Mouse (Mus musculus) megakaryocyte-erythroid progenitor cell, adult 5-6 weeks (primary cell): Measurements from ENCODE around the gene Lgals7. TPM values are rescaled to one million over a fixed set of nuclear protein-coding genes. Genes with fewer than 3 reads are reported as not detected.
"Not testable (repeated sequence)": the region's sequence is repeated elsewhere in the genome, so short reads cannot be mapped to it uniquely, and the experiment has no call there.

ENCODE experiments used
- ATAC-seq: replicated peaks from 2 replicates; pipeline ENCODE4 v1.8.0; 2016; ENCODE audit warnings: mild to moderate bottlenecking, inconsistent platforms; ENCODE audit not compliant: severe bottlenecking, poor library complexity, low FRiP score, low TSS enrichment
- total RNA-seq, 2 experiments: library from RNA; stranded (forward) in 1 of 2; stranded (reverse) in 1 of 2; fragments of 200-1000, 215-1000 nt in 1 of 2; fragments of >200 nt in 1 of 2; fragmentation: Nextera tagmentation in 1 of 2; gene quantifications; 2 replicates each; pipeline ENCODE4 v1.2.3; 2014 to 2017

Gene Lgals7
- total RNA-seq, 2 experiments from 2014 or later: not detected

DNA sequence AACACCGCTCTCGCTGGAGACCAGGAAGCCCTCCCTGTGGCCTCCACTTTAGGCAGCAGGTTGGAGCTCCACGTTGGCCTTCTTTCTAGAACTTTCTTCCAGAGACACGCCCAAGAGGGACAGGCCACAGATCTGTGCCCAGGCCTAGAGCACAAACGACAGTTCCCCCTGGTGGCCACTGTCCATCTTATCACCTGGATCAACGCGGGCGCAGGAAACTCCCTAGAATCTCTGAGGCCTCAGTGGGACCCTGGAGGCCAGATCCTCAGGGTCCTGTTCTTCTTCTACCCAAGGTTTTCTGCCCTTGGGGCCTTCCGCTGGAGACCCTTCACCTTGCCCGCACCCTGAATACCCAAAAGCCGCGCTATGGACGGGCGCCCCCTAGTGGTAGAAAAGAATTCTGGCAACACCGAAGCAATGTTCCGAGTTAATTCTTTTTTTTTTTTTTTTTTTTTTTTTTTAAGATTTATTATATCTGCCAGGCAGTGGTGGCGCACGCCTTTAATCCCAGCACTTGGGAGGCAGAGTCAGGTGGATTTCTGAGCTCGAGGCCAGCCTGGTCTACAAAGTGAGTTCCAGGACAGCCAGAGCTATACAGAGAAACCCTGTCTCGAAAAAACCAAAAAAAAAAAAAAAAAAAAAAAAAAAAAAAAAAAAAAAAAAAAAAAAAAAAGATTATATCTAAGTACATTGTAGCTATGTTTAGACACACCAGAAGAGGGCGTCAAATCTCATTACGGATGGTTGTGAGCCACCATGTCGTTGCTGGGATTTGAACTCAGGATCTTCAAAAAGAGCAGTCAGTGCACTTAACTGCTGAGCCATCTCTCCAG lies 4.1 kb downstream of the Lgals7 start:
- ATAC-seq: peak; percentile 45

- peak; percentile 69 for ATAC-seq
Observed at GRCm38 (mm10) chr7:28870901-28871664, 7.4 kb downstream of the Lgals7 start.

DNA sequence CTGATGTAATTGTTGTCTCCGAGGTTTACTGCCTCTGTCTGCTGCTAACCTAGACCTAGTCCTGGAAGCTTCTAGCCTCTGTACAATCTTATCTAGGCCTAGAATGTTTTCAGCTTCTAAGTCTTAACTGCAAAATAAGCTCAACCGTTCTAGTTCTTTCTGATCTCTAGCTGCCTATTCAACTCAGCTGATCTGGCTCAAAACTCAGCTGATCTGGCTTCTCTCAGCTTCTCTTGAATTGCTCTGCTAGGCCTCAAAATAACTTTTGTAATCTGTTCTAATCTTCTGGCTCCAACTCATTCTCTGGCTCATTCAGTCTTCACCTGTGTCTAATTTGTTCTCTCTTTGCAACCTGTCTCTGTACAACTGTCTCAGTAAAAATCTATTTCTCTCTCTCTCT lies 10.9 kb downstream of the Lgals7 start:
- no peak for ATAC-seq

GRCm38 (mm10) chr7:28876099-28876498 lies 12.4 kb downstream of the Lgals7 start:
- no peak for ATAC-seq

GRCm38 (mm10) chr7:28877155-28877554 lies 13.5 kb downstream of the Lgals7 start:
- peak; percentile 71 for ATAC-seq

GRCm38 (mm10) chr7:28877856-28878255 lies 14.2 kb downstream of the Lgals7 start:
- ATAC-seq: no peak

DNA sequence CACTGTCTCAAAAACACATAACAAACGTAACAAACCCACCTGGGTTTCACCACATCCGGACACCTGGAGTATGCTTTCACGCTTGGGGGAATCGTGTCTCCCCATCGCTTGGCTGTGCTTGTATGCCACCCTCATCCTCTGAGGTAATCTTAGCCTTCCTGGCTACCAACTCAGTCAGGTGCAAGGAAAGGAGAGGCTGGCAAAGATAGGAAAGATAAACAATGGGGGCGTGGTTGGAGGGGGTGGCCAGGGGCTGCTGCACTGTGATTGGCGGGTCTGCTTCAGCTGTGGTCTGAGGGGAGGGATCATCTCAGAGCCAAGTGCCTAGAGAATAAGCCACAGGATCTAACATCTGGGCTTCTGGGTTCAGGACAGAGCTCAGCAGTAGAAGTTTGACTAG lies 16.0 kb downstream of the Lgals7 start:
- ATAC-seq: peak; percentile 33; the same call in 1 of the 2 replicates

- no peak for ATAC-seq
Observed at GRCm38 (mm10) chr7:28880554-28880953, 16.9 kb downstream of the Lgals7 start.

DNA sequence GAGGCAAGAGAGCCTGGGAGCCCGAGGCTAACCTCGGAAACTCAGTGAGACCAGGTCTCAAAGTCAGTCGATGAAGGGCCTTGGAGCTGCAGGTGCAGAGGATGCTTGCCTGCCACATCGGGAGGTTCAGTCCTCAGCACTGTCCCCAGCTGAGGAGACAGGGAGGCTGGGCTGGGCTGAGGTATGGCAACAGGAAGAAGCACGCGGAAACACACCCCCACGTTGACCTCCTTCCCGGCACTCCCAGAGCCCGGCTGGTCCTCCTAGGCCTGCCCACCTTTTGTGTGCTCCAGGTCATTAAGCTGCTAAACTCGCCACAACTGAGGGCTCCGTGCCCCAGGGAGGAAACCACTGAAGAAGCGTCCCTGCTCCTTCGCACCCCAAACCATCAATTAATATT lies 17.5 kb downstream of the Lgals7 start, which contains the start of gene Capn12:
TSS of gene Capn12 (plus strand) at position 224 of the 400 bp plus-strand sequence.
- ATAC-seq: no peak

GRCm38 (mm10) chr7:28883039-28883438 lies 19.4 kb downstream of the Lgals7 start:
- no peak for ATAC-seq

- ATAC-seq: not testable (repeated sequence)
Observed at GRCm38 (mm10) chr7:28883704-28884103, 20.1 kb downstream of the Lgals7 start.

DNA sequence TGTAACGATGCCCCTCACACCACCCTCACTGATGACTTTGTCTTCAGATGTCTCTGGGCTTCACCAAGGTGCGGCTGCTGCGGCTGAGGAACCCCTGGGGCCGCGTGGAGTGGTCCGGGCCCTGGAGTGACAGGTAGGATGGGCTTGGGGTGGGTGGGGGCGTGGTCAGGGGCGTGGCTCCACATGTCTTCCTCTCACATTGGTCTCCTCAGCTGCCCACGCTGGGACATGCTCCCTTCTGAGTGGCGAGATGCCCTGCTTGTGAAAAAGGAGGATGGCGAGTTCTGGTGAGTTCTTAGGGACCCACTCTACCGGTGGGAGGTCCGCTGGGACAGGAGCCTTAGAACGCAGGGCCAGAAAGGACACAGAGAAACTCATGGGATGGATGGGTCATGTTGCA lies 22.8 kb downstream of the Lgals7 start:
- no peak for ATAC-seq

GRCm38 (mm10) chr7:28888701-28889161 lies 25.1 kb downstream of the Lgals7 start:
- no peak for ATAC-seq

DNA sequence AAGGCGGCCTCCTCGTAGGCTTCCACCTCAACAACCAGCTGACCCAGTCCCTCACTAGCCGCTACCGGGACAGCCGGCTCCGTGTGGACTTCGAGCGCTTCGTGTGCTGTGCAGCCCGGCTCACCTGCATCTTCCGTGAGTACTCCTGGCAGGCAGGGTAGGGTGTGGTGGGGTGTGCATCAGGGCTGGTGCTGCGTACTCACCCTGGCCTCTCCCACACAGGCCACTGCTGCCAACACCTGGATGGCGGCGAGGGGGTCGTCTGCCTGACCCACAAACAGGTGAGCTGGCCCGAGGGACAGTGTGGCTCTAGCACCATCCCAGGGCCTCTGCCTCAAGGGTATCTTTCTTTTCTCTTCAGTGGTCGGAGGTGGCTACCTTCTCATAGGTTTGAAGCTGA lies 28.9 kb downstream of the Lgals7 start:
- no peak for ATAC-seq

DNA sequence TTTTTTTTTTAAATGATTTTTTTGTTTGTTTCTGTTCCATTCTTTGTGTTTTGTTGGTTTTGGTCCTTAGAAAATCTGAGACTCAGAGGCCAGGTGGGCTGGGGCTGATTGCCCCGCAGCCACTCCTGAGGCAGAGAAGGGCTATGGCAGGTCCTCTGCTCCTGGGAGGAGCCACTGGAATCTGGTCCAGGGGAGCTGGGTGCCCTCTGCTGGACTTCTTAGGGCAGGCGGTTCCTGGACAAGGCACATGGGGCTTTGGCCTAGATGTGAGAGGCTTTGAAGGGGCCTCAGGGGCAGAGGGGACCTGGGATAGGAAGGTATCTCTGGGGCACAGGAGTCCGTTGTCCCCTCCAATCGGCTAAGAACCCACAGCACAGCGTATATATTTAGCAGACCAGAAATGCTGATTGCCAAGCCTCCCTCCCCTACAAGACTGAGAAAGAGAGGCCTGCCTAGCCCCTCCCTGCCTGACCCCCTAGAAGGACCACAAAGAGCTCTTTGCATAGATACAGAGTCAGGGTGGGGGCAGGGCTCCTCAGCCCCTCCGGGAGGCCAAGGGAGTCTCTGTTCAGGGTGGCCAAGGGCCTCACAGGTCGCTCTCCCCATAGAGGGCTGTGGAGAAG lies 30.1 kb downstream of the Lgals7 start:
- ATAC-seq: peak; percentile 31; the same call in 1 of the 2 replicates

DNA sequence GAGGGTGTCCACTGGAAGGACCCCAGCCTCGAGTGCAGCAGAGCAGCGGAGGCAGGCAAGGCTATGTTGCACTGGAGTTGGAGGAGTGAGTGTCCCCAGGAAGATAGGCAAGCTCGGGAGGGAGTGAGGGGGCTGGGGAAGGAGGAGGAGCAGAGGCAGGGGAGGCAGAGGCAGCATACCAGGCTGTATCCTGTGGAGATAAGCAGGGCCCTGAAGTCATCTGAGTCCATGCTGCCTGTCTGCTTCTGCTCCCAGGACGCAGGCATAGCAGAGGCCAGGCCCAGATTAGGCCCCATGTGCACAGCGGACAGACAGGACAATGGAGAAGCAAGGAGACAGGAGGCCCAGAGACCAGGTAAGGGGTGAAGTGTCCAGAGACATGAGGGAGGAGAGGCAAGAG lies 31.3 kb downstream of the Lgals7 start:
- no peak for ATAC-seq

DNA sequence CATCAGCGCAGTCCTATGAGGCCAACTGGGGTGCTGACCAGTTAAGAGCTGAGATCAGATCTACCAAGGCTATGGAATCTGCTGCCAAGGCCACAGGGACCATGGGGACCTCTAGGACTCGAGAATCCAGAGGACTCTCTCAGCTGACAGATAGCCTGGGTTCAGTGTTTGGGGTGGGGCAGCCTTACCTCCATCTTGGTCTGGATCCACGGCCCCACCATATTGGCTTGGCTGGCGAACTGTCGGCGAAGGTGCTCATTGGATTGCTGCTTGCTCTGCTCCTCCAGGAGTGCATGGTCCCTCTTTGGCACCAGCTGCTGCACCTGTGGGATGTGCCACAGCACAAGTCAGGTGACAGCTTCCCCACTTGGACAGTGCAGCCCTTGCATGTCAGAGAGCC lies 34.0 kb downstream of the Lgals7 start:
- ATAC-seq: no peak

GRCm38 (mm10) chr7:28899972-28900371 lies 36.3 kb downstream of the Lgals7 start:
- ATAC-seq: no peak

GRCm38 (mm10) chr7:28901311-28902125 lies 37.9 kb downstream of the Lgals7 start:
- ATAC-seq: no peak
